Mouse (Mus musculus) brain, embryonic 18.5 days (tissue): ENCODE measurements around the gene Reep6.
A peak's percentile ranks its signal among the peaks of the same experiment; 100 is the strongest.

Source experiments
- DNase-seq: peaks from one replicate; pipeline ENCODE4 v3.0.0-alpha.2; 2012; ENCODE audit warnings: low read depth, low spot score

The Reep6 gene

GRCm38 (mm10) chr10:80301256-80302081 lies 28.3 kb upstream of the Reep6 start:
- no peak for DNase-seq

GRCm38 (mm10) chr10:80302082-80302355 lies 27.7 kb upstream of the Reep6 start:
- no peak for DNase-seq

GRCm38 (mm10) chr10:80302471-80302881 lies 27.3 kb upstream of the Reep6 start:
- no peak for DNase-seq

GRCm38 (mm10) chr10:80304458-80304857 lies 25.3 kb upstream of the Reep6 start:
- DNase-seq = no peak

GRCm38 (mm10) chr10:80304862-80305261 lies 24.9 kb upstream of the Reep6 start:
- DNase-seq = no peak

- DNase-seq = no peak
Observed at GRCm38 (mm10) chr10:80311560-80311959, 18.2 kb upstream of the Reep6 start.

- DNase-seq = no peak
Observed at GRCm38 (mm10) chr10:80312586-80313504, 16.9 kb upstream of the Reep6 start.

GRCm38 (mm10) chr10:80313627-80314201 lies 16.0 kb upstream of the Reep6 start:
- no peak for DNase-seq

- DNase-seq = no peak
Observed at GRCm38 (mm10) chr10:80314494-80315001, 15.2 kb upstream of the Reep6 start.

GRCm38 (mm10) chr10:80315315-80315714 lies 14.4 kb upstream of the Reep6 start:
- no peak for DNase-seq

- no peak for DNase-seq
Observed at GRCm38 (mm10) chr10:80316359-80316781, 13.4 kb upstream of the Reep6 start.

- no peak for DNase-seq
Observed at GRCm38 (mm10) chr10:80317011-80317410, 12.7 kb upstream of the Reep6 start.

GRCm38 (mm10) chr10:80320340-80320760 lies 9.4 kb upstream of the Reep6 start, which contains the start of gene 2310011J03Rik:
Gene 2310011J03Rik, minus strand, starts transcription at chr10:80320537.
- peak; percentile 73 for DNase-seq

GRCm38 (mm10) chr10:80321014-80321669 lies 8.6 kb upstream of the Reep6 start:
- DNase-seq = no peak

- DNase-seq = no peak
Observed at GRCm38 (mm10) chr10:80321670-80322581, 7.8 kb upstream of the Reep6 start.

- no peak for DNase-seq
Observed at GRCm38 (mm10) chr10:80322811-80323211, 6.9 kb upstream of the Reep6 start.

- DNase-seq = no peak
Observed at GRCm38 (mm10) chr10:80323261-80324119, 6.3 kb upstream of the Reep6 start.

GRCm38 (mm10) chr10:80324120-80325037 lies 5.4 kb upstream of the Reep6 start:
- DNase-seq = no peak
